Mouse (Mus musculus): ENCODE results near the gene Cdh11. TPM values are rescaled to one million over a fixed set of nuclear protein-coding genes. Genes with fewer than 3 reads are reported as not detected.
A peak's percentile ranks its signal among the peaks of the same experiment; 100 is the strongest.

Gene Cdh11
- polyA plus RNA-seq, 1 experiment = not detected

DNA sequence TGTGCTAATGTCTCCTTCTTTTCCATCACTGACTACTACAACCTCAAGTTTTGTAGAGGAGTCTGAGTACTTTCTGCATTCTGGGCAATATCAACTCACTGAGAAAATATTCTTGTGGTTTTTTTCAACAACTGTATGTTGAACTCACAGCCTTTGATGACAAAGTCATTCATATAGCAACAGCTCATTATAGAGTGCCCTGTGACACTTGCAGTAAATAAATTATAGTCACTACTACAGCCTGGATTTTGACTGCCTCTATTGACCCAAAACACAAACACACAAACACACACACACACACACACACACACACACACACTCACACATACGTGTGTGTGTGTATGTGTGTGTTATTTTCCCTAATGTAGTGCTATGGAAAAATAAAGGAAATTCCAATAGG is 10.8 kb downstream of the Cdh11 start:
- Histone ChIP-seq H3K4me3 (replicated peaks) (no peak overlapping the region), H3K4me1 (no peaks in the 10 kb centered on the region), H3K36me3 (replicated peaks; ENCODE audit: low read length) (no peaks in the 10 kb centered on the region), H3K27me3 (replicated peaks) (no peaks in the 10 kb centered on the region), H3K9me3 (no peaks in the 10 kb centered on the region)
- TF ChIP-seq FLI1 (IDR thresholded peaks at IDR 0.05; ENCODE audit: low read length) (no peak), GATA1 (IDR thresholded peaks at IDR 0.05; ENCODE audit: borderline replicate concordance, low read length) (no peak)

DNA sequence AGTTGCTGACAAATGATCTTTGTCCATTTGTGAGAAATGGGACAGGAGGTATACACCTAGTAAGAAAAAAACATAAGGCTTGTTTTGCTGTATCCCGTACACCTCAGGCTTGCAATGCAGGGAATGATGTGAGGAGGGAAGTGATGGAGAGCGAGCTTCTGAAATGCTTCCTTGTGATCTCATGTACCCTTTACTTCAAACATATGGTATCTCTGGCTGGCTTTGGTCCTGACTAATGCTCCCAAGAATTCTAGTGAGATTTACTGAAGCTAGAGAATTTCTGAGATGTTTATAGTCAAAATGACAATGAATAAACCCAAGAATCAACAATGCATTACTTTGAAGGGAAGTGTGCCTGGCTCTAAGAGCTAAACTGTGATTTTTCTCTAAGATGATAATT is 14.0 kb downstream of the Cdh11 start:
- Histone ChIP-seq H3K36me3 (replicated peaks; ENCODE audit: low read length) (no peaks in the 10 kb centered on the region), H3K9me3 (no peaks in the 10 kb centered on the region), H3K27me3 (replicated peaks) (no peaks in the 10 kb centered on the region), H3K4me3 (replicated peaks) (no peak overlapping the region), H3K4me1 (no peaks in the 10 kb centered on the region)
- TF ChIP-seq GATA1 (IDR thresholded peaks at IDR 0.05; ENCODE audit: borderline replicate concordance, low read length) = no peak
- TF ChIP-seq FLI1 (IDR thresholded peaks at IDR 0.05; ENCODE audit: low read length) = no peak

DNA sequence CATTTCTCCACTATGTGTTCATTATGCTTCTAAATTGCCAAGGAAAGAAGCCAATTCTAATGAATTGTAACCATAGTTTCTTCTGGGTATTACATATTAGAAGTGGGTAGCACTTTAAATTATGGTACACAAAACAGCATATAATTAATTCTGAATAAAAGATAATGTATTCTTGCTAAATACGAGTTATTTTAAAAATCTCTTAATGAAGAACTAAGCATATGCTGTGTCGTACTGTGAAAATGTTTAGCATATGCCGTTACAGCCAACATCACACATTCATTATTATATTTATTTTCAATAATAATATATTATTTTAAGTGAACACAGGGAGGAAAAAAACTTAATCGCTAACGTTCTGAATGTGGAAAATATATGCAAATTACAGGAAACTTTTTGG is 31.6 kb downstream of the Cdh11 start:
- Histone ChIP-seq H3K4me1 (no peaks in the 10 kb centered on the region), H3K4me3 (replicated peaks) (no peak overlapping the region), H3K27me3 (replicated peaks) (no peaks in the 10 kb centered on the region), H3K9me3 (no peaks in the 10 kb centered on the region), H3K36me3 (replicated peaks; ENCODE audit: low read length) (no peaks in the 10 kb centered on the region)
- no peak for TF ChIP-seq FLI1 (IDR thresholded peaks at IDR 0.05; ENCODE audit: low read length)
- TF ChIP-seq GATA1 (IDR thresholded peaks at IDR 0.05; ENCODE audit: borderline replicate concordance, low read length) = no peak

DNA sequence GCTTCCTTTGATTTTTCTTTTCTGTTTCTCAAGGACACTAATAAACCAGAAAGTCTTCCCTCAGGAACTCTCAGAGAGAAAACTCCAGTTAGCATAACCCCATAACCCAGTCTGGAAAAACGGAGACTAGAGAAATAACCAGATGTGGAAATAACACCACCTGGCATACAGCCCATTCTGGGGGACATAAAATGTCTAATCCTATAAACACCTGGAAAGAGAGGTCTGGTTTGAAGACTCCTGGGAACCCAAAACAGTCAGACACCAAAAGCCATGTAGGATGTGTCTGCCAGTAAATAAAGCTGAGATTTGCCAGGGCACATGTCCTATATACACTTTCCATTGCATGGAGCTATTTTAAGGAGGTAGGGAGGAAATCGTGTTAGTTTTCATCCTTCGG is 42.5 kb downstream of the Cdh11 start:
- no peaks in the 10 kb centered on the region for H3K27me3 ChIP-seq (replicated peaks)
- TF ChIP-seq GATA1 (IDR thresholded peaks at IDR 0.05; ENCODE audit: borderline replicate concordance, low read length) (no peak), FLI1 (IDR thresholded peaks at IDR 0.05; ENCODE audit: low read length) (no peak)
- H3K9me3 ChIP-seq = peaks cover 15% of the 10 kb centered on the region
- H3K4me1 ChIP-seq = no peaks in the 10 kb centered on the region
- H3K4me3 ChIP-seq (replicated peaks) = no peak overlapping the region
- H3K36me3 ChIP-seq (replicated peaks; ENCODE audit: low read length) = no peaks in the 10 kb centered on the region

DNA sequence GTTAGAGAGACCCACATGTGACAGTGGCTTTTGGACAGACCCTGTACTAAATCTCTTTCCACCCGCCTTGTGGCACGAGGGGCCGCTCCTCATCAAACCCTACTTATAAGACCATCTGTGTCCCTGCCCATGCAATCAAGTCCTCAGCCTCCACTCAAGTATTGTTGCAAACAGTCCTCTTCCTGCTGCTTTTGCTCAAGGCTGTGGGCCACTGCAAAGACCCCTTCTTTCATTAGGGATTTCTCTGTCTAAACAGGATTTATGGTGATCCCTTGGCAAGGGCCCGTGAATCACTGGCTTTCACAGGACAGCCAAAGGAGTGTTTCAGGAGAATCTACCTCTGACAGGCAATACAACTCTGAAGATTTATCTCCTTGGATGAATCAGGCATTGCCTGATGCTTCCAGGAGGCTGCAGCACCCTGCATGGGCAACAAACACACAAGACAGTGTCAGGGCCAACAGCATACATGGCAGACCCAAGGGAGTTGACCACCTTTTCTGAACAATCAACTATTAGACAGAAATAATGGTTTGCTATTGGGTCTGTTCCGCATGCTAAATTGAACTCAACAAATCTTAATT is 43.3 kb downstream of the Cdh11 start:
- no peaks in the 10 kb centered on the region for H3K4me1 ChIP-seq
- peaks cover 15% of the 10 kb centered on the region for H3K9me3 ChIP-seq
- H3K36me3 ChIP-seq (replicated peaks; ENCODE audit: low read length) = no peaks in the 10 kb centered on the region
- TF ChIP-seq FLI1 (IDR thresholded peaks at IDR 0.05; ENCODE audit: low read length) (no peak), GATA1 (IDR thresholded peaks at IDR 0.05; ENCODE audit: borderline replicate concordance, low read length) (no peak)
- no peaks in the 10 kb centered on the region for H3K27me3 ChIP-seq (replicated peaks)
- no peak overlapping the region for H3K4me3 ChIP-seq (replicated peaks)

DNA sequence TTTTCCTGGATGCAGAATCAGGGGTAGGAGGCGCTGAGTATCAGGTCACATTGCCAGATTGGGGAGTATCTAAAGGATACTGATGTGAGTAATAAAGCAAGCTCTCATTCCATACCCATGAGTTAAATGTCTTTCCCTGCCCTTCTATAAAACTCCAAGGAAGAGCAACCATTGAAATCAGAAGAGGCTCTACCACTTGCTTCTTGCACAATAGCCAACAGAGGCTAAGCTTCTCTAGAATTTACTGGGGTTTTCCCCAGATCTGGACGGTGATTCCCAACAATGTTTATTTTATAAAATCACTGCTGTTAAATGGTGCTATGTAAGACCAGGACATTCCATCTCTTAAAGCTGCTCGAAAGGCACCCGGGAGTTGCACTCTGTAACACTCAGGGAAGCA is 44.5 kb downstream of the Cdh11 start:
- Histone ChIP-seq H3K36me3 (replicated peaks; ENCODE audit: low read length) (no peaks in the 10 kb centered on the region), H3K9me3 (peaks cover 15% of the 10 kb centered on the region), H3K27me3 (replicated peaks) (no peaks in the 10 kb centered on the region), H3K4me3 (replicated peaks) (no peak overlapping the region), H3K4me1 (no peaks in the 10 kb centered on the region)
- TF ChIP-seq GATA1 (IDR thresholded peaks at IDR 0.05; ENCODE audit: borderline replicate concordance, low read length) (no peak), FLI1 (IDR thresholded peaks at IDR 0.05; ENCODE audit: low read length) (no peak)

DNA sequence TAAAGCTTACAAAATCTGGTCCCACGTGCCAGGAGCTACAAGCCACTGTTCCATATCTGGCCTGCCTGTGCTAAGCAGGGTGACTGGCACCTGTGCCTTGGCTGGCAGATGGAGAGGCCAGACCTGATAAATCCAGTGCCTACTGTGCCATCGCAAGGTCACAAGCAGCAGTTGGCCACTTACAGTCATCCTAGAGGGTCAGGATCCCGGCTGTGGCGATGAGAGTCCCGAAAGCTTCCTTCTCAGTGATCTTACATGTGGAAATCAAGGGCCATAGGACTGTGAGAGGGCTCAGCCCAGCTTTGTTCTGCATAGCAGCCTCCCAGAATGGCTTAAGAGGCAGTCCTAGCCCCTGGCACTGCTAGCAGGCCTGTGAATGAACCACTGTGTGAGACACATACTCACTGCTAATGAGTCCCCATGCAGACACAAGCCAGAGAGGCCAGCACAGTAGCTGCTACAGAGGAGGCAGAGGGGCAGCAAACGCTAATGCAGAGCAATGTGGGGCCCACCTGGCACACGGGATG is 46.4 kb downstream of the Cdh11 start:
- Histone ChIP-seq H3K4me1 (no peaks in the 10 kb centered on the region), H3K4me3 (replicated peaks) (peak overlapping the region; percentile 33), H3K36me3 (replicated peaks; ENCODE audit: low read length) (no peaks in the 10 kb centered on the region), H3K27me3 (replicated peaks) (no peaks in the 10 kb centered on the region), H3K9me3 (peaks cover 15% of the 10 kb centered on the region)
- TF ChIP-seq FLI1 (IDR thresholded peaks at IDR 0.05; ENCODE audit: low read length) (no peak), GATA1 (IDR thresholded peaks at IDR 0.05; ENCODE audit: borderline replicate concordance, low read length) (no peak)

DNA sequence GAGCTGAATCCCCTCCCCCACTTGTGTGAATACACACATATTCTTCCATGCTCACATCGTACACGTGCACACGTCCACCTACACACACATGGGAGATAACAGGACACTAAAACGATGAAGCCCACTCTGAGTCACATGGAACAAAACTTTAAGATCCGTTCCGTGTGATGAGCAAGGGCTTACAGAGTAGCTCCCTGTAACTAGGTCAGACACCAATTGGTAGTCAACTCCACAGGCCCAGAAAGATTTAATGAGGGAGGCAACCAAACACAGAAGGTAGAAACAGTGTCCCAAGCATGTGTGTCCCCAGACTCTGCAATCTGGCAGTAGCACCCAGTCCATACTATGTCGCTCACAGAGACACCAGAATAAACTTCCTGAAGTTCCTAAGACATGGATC is 47.0 kb downstream of the Cdh11 start:
- Histone ChIP-seq H3K27me3 (replicated peaks) (no peaks in the 10 kb centered on the region), H3K36me3 (replicated peaks; ENCODE audit: low read length) (no peaks in the 10 kb centered on the region), H3K4me3 (replicated peaks) (no peak overlapping the region), H3K9me3 (peaks cover 15% of the 10 kb centered on the region), H3K4me1 (no peaks in the 10 kb centered on the region)
- no peak for TF ChIP-seq FLI1 (IDR thresholded peaks at IDR 0.05; ENCODE audit: low read length)
- no peak for TF ChIP-seq GATA1 (IDR thresholded peaks at IDR 0.05; ENCODE audit: borderline replicate concordance, low read length)

DNA sequence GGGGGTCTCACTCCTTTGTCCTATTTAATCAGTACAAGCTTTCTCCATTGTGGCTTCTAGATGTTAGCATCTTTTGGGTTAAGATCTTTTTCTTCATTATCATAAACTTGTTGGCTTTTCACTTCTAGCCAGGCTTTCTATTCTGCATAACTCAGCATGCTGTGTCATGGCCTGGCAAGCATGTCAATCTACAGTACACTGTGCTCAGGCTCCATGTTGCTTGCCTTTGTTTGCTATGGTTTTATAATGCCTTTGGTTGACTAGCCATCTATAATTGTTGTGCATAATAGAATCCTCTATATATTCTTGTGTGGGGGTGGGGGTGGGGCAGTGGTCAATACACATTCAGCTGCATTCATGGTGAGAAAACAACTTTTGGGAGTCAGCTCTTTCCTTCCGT is 51.0 kb downstream of the Cdh11 start:
- no peak overlapping the region for H3K4me3 ChIP-seq (replicated peaks)
- TF ChIP-seq GATA1 (IDR thresholded peaks at IDR 0.05; ENCODE audit: borderline replicate concordance, low read length) (no peak), FLI1 (IDR thresholded peaks at IDR 0.05; ENCODE audit: low read length) (no peak)
- no peaks in the 10 kb centered on the region for H3K27me3 ChIP-seq (replicated peaks)
- peaks cover 10% of the 10 kb centered on the region for H3K9me3 ChIP-seq
- H3K36me3 ChIP-seq (replicated peaks; ENCODE audit: low read length) = no peaks in the 10 kb centered on the region
- no peaks in the 10 kb centered on the region for H3K4me1 ChIP-seq

DNA sequence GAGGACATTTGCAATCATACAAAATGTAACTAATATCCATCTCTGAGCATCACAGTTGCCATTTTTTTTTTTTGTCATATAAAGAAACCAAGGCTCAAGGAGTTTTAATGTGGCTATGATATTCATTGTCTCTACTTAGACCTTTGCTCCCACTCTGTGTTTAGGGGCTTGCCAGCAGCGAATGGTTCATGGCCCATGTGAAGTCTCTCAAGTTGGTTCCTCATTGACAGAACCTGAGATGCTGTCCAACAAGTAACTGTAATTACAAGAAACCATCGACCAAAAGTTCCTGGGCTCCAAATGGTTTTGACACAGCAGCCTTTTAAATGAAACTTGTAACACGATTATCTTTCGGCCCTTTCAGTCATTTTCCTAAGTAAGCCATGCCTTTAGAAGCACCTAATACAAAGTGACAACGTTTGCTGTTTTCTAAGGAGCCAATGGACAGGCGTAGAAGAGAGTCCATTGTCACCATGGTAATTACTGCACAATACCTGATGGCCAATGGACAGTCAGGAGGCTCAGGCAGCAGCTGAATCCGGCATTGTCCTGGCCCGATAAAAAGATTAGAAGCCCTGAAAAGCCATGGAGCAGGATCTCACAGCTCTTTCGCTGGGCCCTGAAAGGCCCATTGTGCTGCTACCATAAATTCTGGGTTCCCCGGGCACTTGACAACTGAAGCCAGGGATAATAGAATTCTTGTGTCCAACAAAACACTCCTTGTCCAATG is 59.1 kb downstream of the Cdh11 start:
- no peaks in the 10 kb centered on the region for H3K27me3 ChIP-seq (replicated peaks)
- no peaks in the 10 kb centered on the region for H3K36me3 ChIP-seq (replicated peaks; ENCODE audit: low read length)
- H3K4me1 ChIP-seq = no peaks in the 10 kb centered on the region
- no peak for TF ChIP-seq GATA1 (IDR thresholded peaks at IDR 0.05; ENCODE audit: borderline replicate concordance, low read length)
- TF ChIP-seq FLI1 (IDR thresholded peaks at IDR 0.05; ENCODE audit: low read length) = no peak
- peaks cover 4% of the 10 kb centered on the region; the same call in 1 of the 2 replicates for H3K9me3 ChIP-seq
- no peak overlapping the region for H3K4me3 ChIP-seq (replicated peaks)
